Mouse (Mus musculus) MEL (cell line): ENCODE measurements at regions not wholly inside any gene's neighbourhood (a gene's known extent, or its start where the extent isn't known, plus 50 kb on each side); places are given as distances from the start of the nearest gene placed in this dataset.

ENCODE experiments used
- DNase-seq: peaks from one replicate; pipeline ENCODE4 v3.0.0; 2011; ENCODE audit warnings: low read depth, low spot score
- H3K27ac ChIP-seq: 2 replicates; pipeline ENCODE4 v1.5.1; 2012; ENCODE audit warnings: low read depth, mild to moderate bottlenecking, control low read depth, low read length, moderate library complexity; ENCODE audit not compliant: control insufficient read depth
- H3K27me3 ChIP-seq, 2 experiments: fragments of 150-350 bp in 1 of 2; sonication (generic) in 1 of 2; 2 replicates each; pipeline ENCODE4 v1.6.1; 2012; ENCODE audit warnings: low read length in 2 of 2, mild to moderate bottlenecking in 2 of 2, improper control_type of control experiment in 1 of 2, moderate library complexity in 1 of 2; ENCODE audit not compliant: insufficient read depth in 2 of 2, control insufficient read depth in 1 of 2
- H3K36me3 ChIP-seq, 2 experiments: 2 replicates each; pipeline ENCODE4 v1.6.1; 2012 to 2014; ENCODE audit warnings: low read length in 2 of 2, improper control_type of control experiment in 1 of 2, inconsistent platforms in 1 of 2, mild to moderate bottlenecking in 1 of 2; ENCODE audit not compliant: insufficient read depth in 2 of 2, control insufficient read depth in 1 of 2
- H3K4me1 ChIP-seq, 2 experiments: fragments of 150-350 bp in 1 of 2; sonication (generic) in 1 of 2; 2 replicates each; pipeline ENCODE4 v1.6.1; 2012; ENCODE audit warnings: low read length in 2 of 2, improper control_type of control experiment in 1 of 2, mild to moderate bottlenecking in 1 of 2; ENCODE audit not compliant: insufficient read depth in 2 of 2, control insufficient read depth in 1 of 2
- H3K4me3 ChIP-seq, 2 experiments: fragments of 150-350 bp in 1 of 2; sonication (generic) in 1 of 2; 2 replicates each; pipeline ENCODE4 v1.5.1; 2012; ENCODE audit warnings: low read depth in 2 of 2, low read length in 2 of 2, mild to moderate bottlenecking in 2 of 2, moderate library complexity in 2 of 2, control low read depth in 1 of 2, improper control_type of control experiment in 1 of 2; ENCODE audit not compliant: control insufficient read depth in 1 of 2, insufficient read depth in 1 of 2
- H3K79me2 ChIP-seq: 2 replicates; pipeline ENCODE4 v1.6.1; 2012; ENCODE audit warnings: mild to moderate bottlenecking, low read length, moderate library complexity; ENCODE audit not compliant: control insufficient read depth, poor library complexity, insufficient read depth
- H3K9ac ChIP-seq: 2 replicates; pipeline ENCODE4 v1.6.1; 2012; ENCODE audit warnings: low read depth, mild to moderate bottlenecking, control low read depth, low read length, moderate library complexity; ENCODE audit not compliant: control insufficient read depth, poor library complexity, severe bottlenecking
- H3K9me3 ChIP-seq: fragments of 150-350 bp; sonication (generic); replicated peaks from 2 replicates; pipeline ENCODE4 v1.6.1; 2012; ENCODE audit warnings: mild to moderate bottlenecking, low read length, improper control_type of control experiment, moderate library complexity; ENCODE audit not compliant: insufficient read depth
- CHD2 ChIP-seq: IDR thresholded peaks from 2 replicates; pipeline ENCODE4 v1.6.1; 2011; ENCODE audit warnings: low read length, improper control_type of control experiment
- CTCF ChIP-seq, 3 experiments: IDR thresholded peaks in 2 of 3; conservative IDR thresholded peaks in 1 of 3; 2 replicates each; pipeline ENCODE4 v1.5.1; 2011 to 2012; ENCODE audit warnings: low read length in 3 of 3, low read depth in 2 of 3, mild to moderate bottlenecking in 2 of 3, improper control_type of control experiment in 1 of 3, inconsistent platforms in 1 of 3, mixed read lengths in 1 of 3, moderate library complexity in 1 of 3; ENCODE audit not compliant: control insufficient read depth in 1 of 3, insufficient read depth in 1 of 3, poor library complexity in 1 of 3, severe bottlenecking in 1 of 3
- E2F4 ChIP-seq: IDR thresholded peaks from 2 replicates; pipeline ENCODE4 v1.6.1; 2011; ENCODE audit warnings: low read depth, low read length, improper control_type of control experiment, borderline replicate concordance
- EP300 ChIP-seq, 2 experiments: IDR thresholded peaks; 2 replicates each; pipeline ENCODE4 v1.6.1; 2011; ENCODE audit warnings: improper control_type of control experiment in 2 of 2, low read length in 2 of 2, low read depth in 1 of 2, mild to moderate bottlenecking in 1 of 2
- ETS1 ChIP-seq: IDR thresholded peaks from 2 replicates; pipeline ENCODE4 v1.6.1; 2012; ENCODE audit warnings: low read depth, mild to moderate bottlenecking, inconsistent platforms, low read length, improper control_type of control experiment, moderate library complexity
- GATA1 ChIP-seq: IDR thresholded peaks from 2 replicates; pipeline ENCODE4 v1.6.1; 2011; ENCODE audit warnings: low read depth, low read length, improper control_type of control experiment
- HCFC1 ChIP-seq: IDR thresholded peaks from 2 replicates; pipeline ENCODE4 v1.6.1; 2012; ENCODE audit warnings: low read depth, mild to moderate bottlenecking, inconsistent platforms, low read length, improper control_type of control experiment, moderate library complexity
- JUND ChIP-seq: IDR thresholded peaks from 2 replicates; pipeline ENCODE4 v1.6.1; 2011; ENCODE audit warnings: low read depth, mild to moderate bottlenecking, improper control_type of control experiment, low read length
- KAT2A ChIP-seq: conservative IDR thresholded peaks from 2 replicates; pipeline ENCODE4 v1.6.1; 2012; ENCODE audit warnings: low read depth, low read length, improper control_type of control experiment, inconsistent platforms
- MAFK ChIP-seq: IDR thresholded peaks from 2 replicates; pipeline ENCODE4 v1.6.1; 2011; ENCODE audit warnings: low read depth, mild to moderate bottlenecking, low read length, improper control_type of control experiment, borderline replicate concordance
- MEF2A ChIP-seq: IDR thresholded peaks from 2 replicates; pipeline ENCODE4 v1.6.1; 2014; ENCODE audit warnings: low read depth, mild to moderate bottlenecking, inconsistent platforms, low read length, improper control_type of control experiment; ENCODE audit not compliant: poor library complexity, insufficient replicate concordance, severe bottlenecking; ENCODE audit errors: extremely low read depth
- MYC ChIP-seq: IDR thresholded peaks from 2 replicates; pipeline ENCODE4 v1.6.1; 2011; ENCODE audit warnings: low read depth, mild to moderate bottlenecking, low read length, improper control_type of control experiment, moderate library complexity
- NELFE ChIP-seq: IDR thresholded peaks from 2 replicates; pipeline ENCODE4 v1.6.1; 2011; ENCODE audit warnings: low read depth, low read length, improper control_type of control experiment
- NRF1 ChIP-seq: IDR thresholded peaks from 2 replicates; pipeline ENCODE4 v1.6.1; 2014; ENCODE audit warnings: low read depth, mild to moderate bottlenecking, inconsistent platforms, low read length, improper control_type of control experiment, moderate library complexity; ENCODE audit not compliant: poor library complexity, insufficient read depth, severe bottlenecking
- POLR2A ChIP-seq, 2 experiments: IDR thresholded peaks; 2 replicates each; pipeline ENCODE4 v1.6.1; 2011 to 2012; ENCODE audit warnings: low read length in 2 of 2, mild to moderate bottlenecking in 2 of 2, control low read depth in 1 of 2, improper control_type of control experiment in 1 of 2, low read depth in 1 of 2, moderate library complexity in 1 of 2; ENCODE audit not compliant: control insufficient read depth in 1 of 2, insufficient read depth in 1 of 2, poor library complexity in 1 of 2
- POLR2AphosphoS2 ChIP-seq: IDR thresholded peaks from 2 replicates; pipeline ENCODE4 v1.6.1; 2011; ENCODE audit warnings: low read length, improper control_type of control experiment
- POLR2AphosphoS5 ChIP-seq: IDR thresholded peaks from 2 replicates; pipeline ENCODE4 v1.6.1; 2012; ENCODE audit warnings: low read depth, borderline replicate concordance, mild to moderate bottlenecking, inconsistent platforms, low read length, moderate library complexity, mixed read lengths
- RCOR1 ChIP-seq: IDR thresholded peaks from 2 replicates; pipeline ENCODE4 v1.6.1; 2012; ENCODE audit warnings: low read depth, mild to moderate bottlenecking, inconsistent platforms, low read length, improper control_type of control experiment
- TAL1 ChIP-seq: IDR thresholded peaks from 2 replicates; pipeline ENCODE4 v1.6.1; 2012; ENCODE audit warnings: mild to moderate bottlenecking, inconsistent platforms, low read length, moderate library complexity, mixed read lengths
- TCF12 ChIP-seq: IDR thresholded peaks from 2 replicates; pipeline ENCODE4 v1.6.1; 2014; ENCODE audit warnings: low read depth, mild to moderate bottlenecking, inconsistent platforms, low read length, improper control_type of control experiment, moderate library complexity
- UBTF ChIP-seq: IDR thresholded peaks from 2 replicates; pipeline ENCODE4 v1.6.1; 2012; ENCODE audit warnings: low read depth, mild to moderate bottlenecking, inconsistent platforms, low read length, improper control_type of control experiment, moderate library complexity, borderline replicate concordance; ENCODE audit not compliant: insufficient read depth
- USF1 ChIP-seq: IDR thresholded peaks from 2 replicates; pipeline ENCODE4 v1.6.1; 2014; ENCODE audit warnings: low read depth, mild to moderate bottlenecking, inconsistent platforms, low read length, improper control_type of control experiment, moderate library complexity
- USF2 ChIP-seq, 2 experiments: IDR thresholded peaks; 2 replicates each; pipeline ENCODE4 v1.6.1; 2011 to 2012; ENCODE audit warnings: improper control_type of control experiment in 2 of 2, low read length in 2 of 2, borderline replicate concordance in 1 of 2, inconsistent platforms in 1 of 2, low read depth in 1 of 2, mild to moderate bottlenecking in 1 of 2; ENCODE audit not compliant: insufficient read depth in 1 of 2
- ZKSCAN1 ChIP-seq: IDR thresholded peaks from 2 replicates; pipeline ENCODE4 v1.6.1; 2012; ENCODE audit warnings: low read depth, mild to moderate bottlenecking, inconsistent platforms, low read length, improper control_type of control experiment, moderate library complexity
- ZMIZ1 ChIP-seq: IDR thresholded peaks from 2 replicates; pipeline ENCODE4 v1.6.1; 2012; ENCODE audit warnings: low read depth, mild to moderate bottlenecking, inconsistent platforms, low read length, improper control_type of control experiment, moderate library complexity

DNA sequence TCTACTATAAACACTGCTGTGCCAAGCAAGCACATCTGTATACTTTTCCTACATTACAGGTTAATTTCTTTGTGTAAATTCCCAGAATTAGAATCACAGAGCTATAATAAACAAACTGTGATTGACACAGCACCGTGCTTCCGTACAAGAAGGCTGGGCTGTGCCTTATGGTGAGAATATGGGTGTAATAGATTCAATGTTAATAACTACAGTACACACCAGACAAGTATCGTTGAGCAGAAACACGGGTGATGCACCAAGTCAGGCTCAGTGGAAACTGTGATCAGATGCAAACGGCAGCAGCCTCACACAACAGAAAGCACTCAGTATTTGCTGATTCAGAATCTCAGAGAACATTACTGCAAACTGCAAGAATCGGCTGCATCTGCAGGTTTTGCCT lies 86.5 kb upstream of the Cep85l start:
- H3K27ac ChIP-seq = no peak overlapping the region
- no peaks in the 10 kb centered on the region for H3K79me2 ChIP-seq
- no peak for TF ChIP-seq HCFC1
- no peak for TF ChIP-seq NRF1
- no peaks in the 10 kb centered on the region for H3K9me3 ChIP-seq
- peaks cover 0 to 16% of the 10 kb centered on the region in 2 experiments; a peak in 2 of 4 replicates for H3K36me3 ChIP-seq
- no peak overlapping the region for H3K9ac ChIP-seq
- no peak for DNase-seq
- peaks cover 9 to 24% of the 10 kb centered on the region in 2 experiments for H3K4me1 ChIP-seq
- no peak overlapping the region for H3K4me3 ChIP-seq
- no peaks in the 10 kb centered on the region for H3K27me3 ChIP-seq

DNA sequence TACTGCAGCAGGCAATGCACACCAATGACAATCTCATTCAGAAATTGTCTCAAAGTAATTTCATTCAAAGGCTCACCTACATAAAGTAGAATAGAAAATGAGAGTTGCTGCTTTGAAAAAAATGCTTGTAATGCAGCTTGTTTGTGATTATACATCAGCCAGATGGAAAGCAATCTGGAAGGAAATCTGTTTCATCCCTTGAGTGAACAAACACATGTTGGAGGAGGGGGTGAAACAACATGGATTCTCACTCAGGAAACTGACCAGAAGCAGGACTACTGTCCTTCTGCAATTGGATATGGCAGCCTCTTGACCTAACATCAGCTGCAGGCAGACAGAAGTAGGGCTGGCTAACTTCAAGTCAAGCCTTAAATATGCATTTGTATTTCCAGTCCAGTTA lies 84.8 kb upstream of the Cep85l start:
- Histone ChIP-seq H3K27ac (no peak overlapping the region), H3K79me2 (no peaks in the 10 kb centered on the region), H3K27me3 (no peaks in the 10 kb centered on the region; a peak in 1 of 4 replicates), H3K4me1 (peaks cover 9 to 26% of the 10 kb centered on the region in 2 experiments), H3K36me3 (peaks cover 0 to 19% of the 10 kb centered on the region in 2 experiments; a peak in 2 of 4 replicates), H3K9me3 (no peaks in the 10 kb centered on the region), H3K9ac (no peak overlapping the region), H3K4me3 (no peak overlapping the region)
- DNase-seq = no peak
- TF ChIP-seq CTCF (IDR thresholded peaks at IDR 0.05 in 2 of 3, conservative IDR thresholded peaks at IDR 0.05 in 1 of 3; ENCODE audit: control insufficient read depth in 1 of 3, insufficient read depth in 1 of 3, low read depth in 2 of 3, low read length in 3 of 3, poor library complexity in 1 of 3, severe bottlenecking in 1 of 3) = no peak
- TF ChIP-seq POLR2AphosphoS5 = no peak
- TF ChIP-seq NELFE = no peak
- no peak for TF ChIP-seq KAT2A
- TF ChIP-seq TAL1 = no peak
- no peak for TF ChIP-seq USF1
- TF ChIP-seq POLR2A (IDR thresholded peaks at IDR 0.05; ENCODE audit: control insufficient read depth in 1 of 2, insufficient read depth in 1 of 2, low read depth in 1 of 2, low read length in 2 of 2, poor library complexity in 1 of 2) = no peak
- TF ChIP-seq CHD2 = no peak
- no peak for TF ChIP-seq MEF2A
- no peak for TF ChIP-seq MYC
- no peak for TF ChIP-seq USF2 (IDR thresholded peaks at IDR 0.05; ENCODE audit: borderline replicate concordance in 1 of 2, insufficient read depth in 1 of 2, low read depth in 1 of 2, low read length in 2 of 2)
- TF ChIP-seq TCF12 = no peak
- no peak for TF ChIP-seq POLR2AphosphoS2

DNA sequence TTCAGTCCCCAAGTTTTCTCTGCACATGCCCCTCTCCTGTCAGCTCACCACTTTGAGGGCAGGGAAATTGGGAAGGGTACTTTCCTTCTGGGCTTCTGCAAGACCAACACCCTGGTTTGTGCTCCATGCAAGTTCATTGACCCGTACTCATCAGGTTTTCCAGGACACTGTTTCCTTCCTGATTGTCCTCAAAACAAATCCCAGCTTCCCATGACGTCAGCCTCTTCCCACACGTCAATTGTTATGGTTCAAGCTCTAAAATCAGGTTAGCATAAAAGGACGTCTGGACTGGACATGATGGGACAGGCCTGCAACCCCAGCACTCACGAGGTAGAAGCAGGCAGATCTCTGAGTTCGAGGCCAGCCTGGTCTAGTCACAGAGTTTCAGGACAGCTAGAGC lies 84.3 kb upstream of the Cep85l start:
- H3K27ac ChIP-seq = no peak overlapping the region
- H3K27me3 ChIP-seq = no peaks in the 10 kb centered on the region; a peak in 1 of 4 replicates
- H3K79me2 ChIP-seq = no peaks in the 10 kb centered on the region
- peaks cover 0 to 19% of the 10 kb centered on the region in 2 experiments; a peak in 2 of 4 replicates for H3K36me3 ChIP-seq
- DNase-seq = no peak
- H3K4me1 ChIP-seq = peaks cover 9 to 26% of the 10 kb centered on the region in 2 experiments
- no peak overlapping the region for H3K4me3 ChIP-seq
- no peaks in the 10 kb centered on the region for H3K9me3 ChIP-seq
- H3K9ac ChIP-seq = no peak overlapping the region
- no peak for TF ChIP-seq ZMIZ1
- TF ChIP-seq TCF12 = no peak
- TF ChIP-seq MAFK = no peak
- no peak for TF ChIP-seq E2F4
- no peak for TF ChIP-seq KAT2A
- TF ChIP-seq UBTF = no peak
- TF ChIP-seq POLR2AphosphoS5 = no peak
- no peak for TF ChIP-seq NRF1
- no peak for TF ChIP-seq ZKSCAN1
- TF ChIP-seq GATA1 = no peak
- no peak for TF ChIP-seq JUND
- no peak for TF ChIP-seq ETS1
- TF ChIP-seq EP300 (IDR thresholded peaks at IDR 0.05; ENCODE audit: low read depth in 1 of 2, low read length in 2 of 2) = no peak
- no peak for TF ChIP-seq CTCF (IDR thresholded peaks at IDR 0.05 in 2 of 3, conservative IDR thresholded peaks at IDR 0.05 in 1 of 3; ENCODE audit: control insufficient read depth in 1 of 3, insufficient read depth in 1 of 3, low read depth in 2 of 3, low read length in 3 of 3, poor library complexity in 1 of 3, severe bottlenecking in 1 of 3)
- no peak for TF ChIP-seq RCOR1
- no peak for TF ChIP-seq HCFC1
